Mouse (Mus musculus) 3T3-L1 (cell line): ENCODE data around the gene Brd7.

ENCODE experiments used
- DNase-seq: peaks from one replicate; pipeline ENCODE4 v3.0.0-alpha.2; 2015; ENCODE audit warnings: low read depth, low spot score

Brd7 gene

GRCm38 (mm10) chr8:88309881-88310280 lies 52.1 kb downstream of the Brd7 start:
- DNase-seq = no peak

- DNase-seq = no peak
Observed at GRCm38 (mm10) chr8:88309274-88309873, 52.6 kb downstream of the Brd7 start.

GRCm38 (mm10) chr8:88307736-88308135 lies 54.3 kb downstream of the Brd7 start:
- no peak for DNase-seq

- peak; percentile 33 for DNase-seq
Observed at GRCm38 (mm10) chr8:88306511-88306910, 55.5 kb downstream of the Brd7 start.

GRCm38 (mm10) chr8:88305814-88306213 lies 56.2 kb downstream of the Brd7 start:
- no peak for DNase-seq

GRCm38 (mm10) chr8:88301589-88302437 lies 60.2 kb downstream of the Brd7 start:
- DNase-seq = no peak

- no peak for DNase-seq
Observed at GRCm38 (mm10) chr8:88299907-88300603, 61.9 kb downstream of the Brd7 start.

GRCm38 (mm10) chr8:88298733-88299103 lies 63.3 kb downstream of the Brd7 start:
- DNase-seq = no peak

- DNase-seq = peak; percentile 97
Observed at GRCm38 (mm10) chr8:88297976-88298732, 63.8 kb downstream of the Brd7 start.

GRCm38 (mm10) chr8:88294977-88295376 lies 67.0 kb downstream of the Brd7 start:
- DNase-seq = peak; percentile 27

- no peak for DNase-seq
Observed at GRCm38 (mm10) chr8:88293590-88294356, 68.2 kb downstream of the Brd7 start.

- no peak for DNase-seq
Observed at GRCm38 (mm10) chr8:88292926-88293325, 69.1 kb downstream of the Brd7 start.

- DNase-seq = no peak
Observed at GRCm38 (mm10) chr8:88291305-88291690, 70.7 kb downstream of the Brd7 start.

- no peak for DNase-seq
Observed at GRCm38 (mm10) chr8:88290326-88291304, 71.4 kb downstream of the Brd7 start.

- DNase-seq = no peak
Observed at GRCm38 (mm10) chr8:88289901-88290300, 72.1 kb downstream of the Brd7 start.

- DNase-seq = peak; percentile 86
Observed at GRCm38 (mm10) chr8:88288622-88289242, 73.3 kb downstream of the Brd7 start.

- peak; percentile 57 for DNase-seq
Observed at GRCm38 (mm10) chr8:88286421-88286960, 75.5 kb downstream of the Brd7 start.

GRCm38 (mm10) chr8:88285469-88286356 lies 76.3 kb downstream of the Brd7 start:
- DNase-seq = no peak
